Mouse (Mus musculus) embryo, embryonic 11 days (tissue): Measurements from ENCODE around the gene Ly6g5b.
"Not testable (repeated sequence)": the region's sequence is repeated elsewhere in the genome, so short reads cannot be mapped to it uniquely, and the experiment has no call there.

ENCODE experiments used
- DNase-seq: peaks from one replicate; pipeline ENCODE4 v3.0.0-alpha.2; 2015

Gene Ly6g5b

GRCm38 (mm10) chr17:35139269-35139668, 24.0 kb upstream of the Ly6g5b start:
- no peak for DNase-seq

- peak; percentile 87 for DNase-seq
These were observed 20.5 kb upstream of the Ly6g5b start for GRCm38 (mm10) chr17:35135591-35136320.

GRCm38 (mm10) chr17:35134801-35135590, 19.8 kb upstream of the Ly6g5b start, which contains the start of gene Bag6:
Bag6 (plus strand) TSS chr17:35135178.
- peak; percentile 98 for DNase-seq

GRCm38 (mm10) chr17:35133517-35133916, 18.3 kb upstream of the Ly6g5b start:
- no peak for DNase-seq

GRCm38 (mm10) chr17:35132174-35132560, 16.9 kb upstream of the Ly6g5b start:
- DNase-seq = no peak

GRCm38 (mm10) chr17:35131500-35132173, 16.4 kb upstream of the Ly6g5b start, which contains the start of gene Apom:
Apom (minus strand) TSS chr17:35132050.
- no peak for DNase-seq

- no peak for DNase-seq
These were observed 15.8 kb upstream of the Ly6g5b start for GRCm38 (mm10) chr17:35131038-35131437.

GRCm38 (mm10) chr17:35128996-35129395, 13.8 kb upstream of the Ly6g5b start:
- no peak for DNase-seq

GRCm38 (mm10) chr17:35127017-35127416, 11.8 kb upstream of the Ly6g5b start:
- DNase-seq = no peak

- peak; percentile 88 for DNase-seq
These were observed 11.0 kb upstream of the Ly6g5b start, which contains the start of gene D17H6S53E for GRCm38 (mm10) chr17:35126206-35126611. D17H6S53E (plus strand) TSS chr17:35126373.

- DNase-seq = no peak
These were observed 10.3 kb upstream of the Ly6g5b start for GRCm38 (mm10) chr17:35125578-35125977.

GRCm38 (mm10) chr17:35125081-35125480, 9.9 kb upstream of the Ly6g5b start:
- no peak for DNase-seq

- not testable (repeated sequence) for DNase-seq
These were observed 9.2 kb upstream of the Ly6g5b start for GRCm38 (mm10) chr17:35124261-35124896.

GRCm38 (mm10) chr17:35123287-35123686, 8.1 kb upstream of the Ly6g5b start:
- not testable (repeated sequence) for DNase-seq

GRCm38 (mm10) chr17:35121871-35122303, 6.7 kb upstream of the Ly6g5b start, which contains the start of gene Csnk2b:
Csnk2b (minus strand) TSS chr17:35122053.
- peak; percentile 79 for DNase-seq

- DNase-seq = peak; percentile 100
These were observed 6.0 kb upstream of the Ly6g5b start, which contains the start of gene Gpank1 for GRCm38 (mm10) chr17:35121143-35121799. Gpank1 (plus strand) TSS chr17:35121455.

- no peak for DNase-seq
These were observed 5.5 kb upstream of the Ly6g5b start for GRCm38 (mm10) chr17:35120745-35121142.

GRCm38 (mm10) chr17:35111774-35112173, 3.5 kb downstream of the Ly6g5b start:
- no peak for DNase-seq

GRCm38 (mm10) chr17:35108097-35108496, 7.1 kb downstream of the Ly6g5b start, which contains the start of gene Ly6g5c:
Ly6g5c (plus strand) TSS chr17:35108279.
- no peak for DNase-seq

GRCm38 (mm10) chr17:35106522-35106921, 8.7 kb downstream of the Ly6g5b start:
- no peak for DNase-seq

GRCm38 (mm10) chr17:35105740-35106389, 9.4 kb downstream of the Ly6g5b start:
- peak; percentile 73 for DNase-seq
